Mouse (Mus musculus): Measurements from ENCODE around the gene Rpe. TPM values are rescaled to one million over a fixed set of nuclear protein-coding genes. Genes with fewer than 3 reads are reported as not detected.

Gene Rpe
- total RNA-seq (2023) = 43.5 TPM

DNA sequence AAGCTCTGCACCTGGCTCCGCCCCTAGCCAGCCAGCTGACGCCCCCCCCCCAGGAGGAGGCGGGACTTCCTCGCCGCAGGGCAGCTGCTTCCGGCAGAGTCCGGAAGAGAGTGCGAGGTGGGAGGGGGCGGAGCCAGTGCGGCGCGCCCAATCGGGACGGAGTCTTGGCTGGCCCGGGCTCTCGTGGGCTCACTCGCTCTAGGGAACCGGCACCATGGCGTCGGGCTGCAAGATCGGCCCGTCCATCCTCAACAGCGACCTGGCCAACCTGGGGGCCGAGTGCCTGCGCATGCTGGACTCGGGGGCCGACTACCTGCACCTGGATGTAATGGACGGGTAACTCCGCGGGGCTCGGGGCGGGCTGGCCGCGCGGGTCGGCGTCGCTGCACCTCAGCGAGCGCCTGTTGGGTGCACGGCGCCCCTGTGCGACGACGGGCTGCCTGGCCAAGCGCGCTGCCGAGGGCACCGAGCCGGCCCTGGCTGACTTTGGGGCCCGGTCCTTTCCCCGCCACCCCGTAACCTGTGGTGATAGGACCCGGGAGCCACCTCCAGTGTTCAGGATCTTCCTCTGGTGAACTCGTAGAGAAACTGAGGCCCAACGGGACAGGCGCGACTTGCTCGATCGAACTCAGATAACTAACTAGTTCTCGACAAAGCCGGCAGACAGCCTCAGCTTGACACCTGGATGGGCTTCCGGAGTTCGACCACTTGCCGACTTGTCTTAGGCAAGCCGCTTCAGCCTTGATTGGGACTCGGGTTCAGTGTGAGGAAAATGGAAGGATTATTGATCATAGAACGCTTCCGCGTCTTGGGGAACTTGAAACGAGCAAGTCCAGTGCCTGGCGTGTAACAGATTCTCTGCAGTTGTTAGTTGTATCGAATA, at the start of gene Rpe:
Gene Rpe, plus strand, starts transcription at position 139 of the 883 bp plus-strand sequence.

Other genes with a start within 250 kb of the Rpe start
- gene Unc80, start 232.5 kb upstream of the Rpe start, total RNA-seq (2023) = not detected
- 13.1 TPM for gene Kansl1l, start 116.7 kb downstream of the Rpe start, total RNA-seq (2023)
- gene Acadl, start 162.4 kb downstream of the Rpe start, total RNA-seq (2023) = 35.6 TPM
- gene Myl1, start 244.6 kb downstream of the Rpe start, total RNA-seq (2023) = not detected

All from CD4-positive naive resting alpha-beta T cell, adult 76 days (primary cell).